Mouse (Mus musculus): Measurements from ENCODE around the gene Ppia.
A peak's percentile ranks its signal among the peaks of the same experiment; 100 is the strongest.
"Not testable (repeated sequence)": the region's sequence is repeated elsewhere in the genome, so short reads cannot be mapped to it uniquely, and the experiment has no call there.

The Ppia gene

GRCm38 (mm10) chr11:6442566-6442965 lies 27.3 kb downstream of the Ppia start:
- DNase-seq (ENCODE audit: low spot score in 2 of 2), result no peak

DNA sequence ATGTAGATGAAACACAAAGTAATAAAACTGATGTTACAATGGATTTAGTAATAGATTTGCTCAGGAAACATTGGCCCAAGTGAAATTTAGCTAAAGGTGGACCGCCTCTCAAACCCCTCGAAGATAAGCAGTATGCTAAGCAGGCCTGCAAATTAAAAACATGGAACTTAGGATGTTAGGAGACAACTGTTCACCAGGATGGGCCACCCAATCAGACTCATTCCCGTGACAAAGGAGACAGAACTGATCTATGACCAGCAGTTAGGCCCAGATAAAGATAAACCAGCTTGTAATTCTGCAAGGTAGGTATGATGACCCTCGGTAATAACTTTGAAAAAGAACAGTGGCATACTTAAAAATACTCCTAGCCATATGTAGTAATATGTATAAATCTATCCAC lies 27.9 kb downstream of the Ppia start:
- DNase-seq (ENCODE audit: low spot score in 2 of 2), result no peak

DNA sequence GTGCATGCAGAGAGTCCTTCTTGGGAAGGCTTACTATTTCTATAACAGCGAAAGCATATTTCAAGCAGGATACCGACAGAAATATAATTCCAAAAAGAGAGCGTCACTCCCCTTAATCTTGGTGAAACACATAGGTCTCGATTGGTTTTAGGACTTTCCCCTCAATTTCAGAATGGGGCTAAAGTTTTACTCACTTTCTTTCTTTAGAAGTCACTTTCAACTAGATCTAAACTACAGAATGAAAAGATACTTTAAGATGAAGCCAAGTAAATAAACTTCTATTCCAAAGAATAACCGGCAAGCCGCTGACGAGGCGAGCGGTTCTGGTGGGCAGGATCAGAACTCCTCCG lies 28.5 kb downstream of the Ppia start:
- DNase-seq (ENCODE audit: low spot score in 2 of 2), result no peak

DNA sequence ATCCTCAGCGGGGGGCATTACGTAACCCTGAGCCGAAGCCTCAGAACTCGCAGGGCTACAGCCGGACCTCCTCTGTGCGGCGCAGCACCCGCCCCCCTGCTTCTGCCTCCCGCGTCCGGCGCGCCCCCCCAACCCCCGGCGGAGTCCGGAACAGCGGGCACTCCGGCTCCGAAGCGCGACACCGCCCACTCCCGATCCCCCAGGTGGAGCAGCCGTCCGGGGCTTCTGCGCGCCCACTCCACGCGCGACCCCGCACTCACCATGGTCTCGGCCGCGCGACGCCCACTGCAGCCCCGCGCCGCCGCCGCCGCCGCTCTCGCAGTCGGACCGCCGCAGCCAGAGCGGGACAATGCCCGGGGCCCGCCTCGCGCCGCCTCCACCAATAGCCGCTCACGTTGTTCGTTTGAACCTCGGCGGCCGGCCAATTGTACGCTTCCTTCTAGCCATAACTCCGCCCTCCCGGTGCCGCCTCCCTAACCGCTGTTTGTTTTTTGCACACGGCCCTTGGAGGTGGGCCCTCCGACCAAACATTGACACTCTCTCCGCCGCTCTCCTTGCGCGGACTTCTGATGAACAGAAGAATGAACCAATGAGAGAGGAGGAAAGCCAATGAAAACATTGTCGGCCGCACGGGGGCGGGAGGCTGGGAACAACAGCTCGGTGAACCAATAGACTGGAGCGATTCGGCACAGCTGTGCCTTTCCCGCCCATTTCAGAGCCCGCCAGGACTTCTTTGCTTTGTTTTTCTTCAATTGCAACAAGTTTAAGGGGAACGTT lies 29.0 kb downstream of the Ppia start, which contains the start of gene H2afv:
H2afv (minus strand) TSS at position 367 of the 777 bp plus-strand sequence.
- DNase-seq (ENCODE audit: low spot score in 2 of 2), result peak; percentile 99

GRCm38 (mm10) chr11:6445441-6445840 lies 30.2 kb downstream of the Ppia start:
- DNase-seq (ENCODE audit: low spot score in 2 of 2), result no peak

DNA sequence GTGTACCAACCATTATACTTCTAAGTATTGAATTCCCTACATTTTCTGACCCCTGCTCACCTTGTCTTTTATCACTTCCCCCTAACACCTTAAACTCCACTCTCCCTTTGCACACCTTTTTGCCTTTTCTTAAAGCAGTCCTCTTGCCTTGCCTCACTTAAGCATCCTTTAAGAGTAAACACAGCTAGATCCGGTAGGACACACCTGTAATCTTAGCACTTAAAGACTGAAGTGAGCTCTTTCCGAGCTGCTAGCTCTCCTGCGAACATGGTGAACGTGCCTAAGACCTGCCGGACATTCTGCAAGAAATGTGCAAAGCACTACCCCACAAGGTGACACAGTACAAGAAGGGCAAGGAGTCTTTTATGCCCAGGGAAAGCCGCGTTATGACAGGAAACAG lies 30.7 kb downstream of the Ppia start:
- DNase-seq (ENCODE audit: low spot score in 2 of 2), result no peak

GRCm38 (mm10) chr11:6447493-6447892 lies 32.2 kb downstream of the Ppia start:
- no peak for DNase-seq (ENCODE audit: low spot score in 2 of 2)

DNA sequence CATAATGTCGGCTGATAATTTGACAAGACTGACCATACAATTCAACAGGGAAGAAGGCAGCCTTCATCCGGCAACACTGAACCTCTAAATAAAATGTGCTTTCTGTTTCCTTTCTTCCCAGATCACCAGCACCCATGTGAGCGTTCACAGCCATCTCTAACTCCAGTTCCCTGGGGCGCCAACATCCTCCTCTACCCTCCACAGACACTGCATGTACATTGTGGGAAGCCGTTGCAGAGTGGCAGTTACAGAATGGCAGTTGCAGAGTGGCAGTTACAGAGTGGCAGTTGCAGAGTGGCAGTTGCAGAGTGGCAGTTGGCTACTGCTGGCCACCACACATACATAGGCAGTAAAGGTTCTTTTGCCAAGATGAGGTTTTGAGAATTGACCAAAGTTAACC lies 32.9 kb downstream of the Ppia start:
- DNase-seq (ENCODE audit: low spot score in 2 of 2), result not testable (repeated sequence)

DNA sequence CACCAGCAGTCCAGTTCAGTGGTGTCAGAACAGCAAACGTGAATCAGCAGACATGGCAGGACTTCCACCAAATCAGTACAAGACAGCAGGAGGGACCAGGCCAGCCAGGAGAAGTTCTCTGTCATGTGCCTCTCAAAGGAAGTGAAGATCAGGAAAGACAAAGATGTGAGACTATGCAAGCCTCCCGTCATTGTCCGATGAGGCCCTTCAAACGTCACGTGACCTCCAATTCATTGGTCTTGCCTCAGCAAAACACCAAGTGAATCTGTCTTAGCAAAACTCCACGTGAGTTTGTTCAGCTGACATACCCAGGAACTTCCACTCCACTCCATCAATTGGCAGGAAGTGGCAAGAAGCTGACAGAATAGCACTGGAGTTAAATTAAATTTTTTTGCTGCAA lies 40.8 kb downstream of the Ppia start:
- no peak for DNase-seq (ENCODE audit: low spot score in 2 of 2)

DNA sequence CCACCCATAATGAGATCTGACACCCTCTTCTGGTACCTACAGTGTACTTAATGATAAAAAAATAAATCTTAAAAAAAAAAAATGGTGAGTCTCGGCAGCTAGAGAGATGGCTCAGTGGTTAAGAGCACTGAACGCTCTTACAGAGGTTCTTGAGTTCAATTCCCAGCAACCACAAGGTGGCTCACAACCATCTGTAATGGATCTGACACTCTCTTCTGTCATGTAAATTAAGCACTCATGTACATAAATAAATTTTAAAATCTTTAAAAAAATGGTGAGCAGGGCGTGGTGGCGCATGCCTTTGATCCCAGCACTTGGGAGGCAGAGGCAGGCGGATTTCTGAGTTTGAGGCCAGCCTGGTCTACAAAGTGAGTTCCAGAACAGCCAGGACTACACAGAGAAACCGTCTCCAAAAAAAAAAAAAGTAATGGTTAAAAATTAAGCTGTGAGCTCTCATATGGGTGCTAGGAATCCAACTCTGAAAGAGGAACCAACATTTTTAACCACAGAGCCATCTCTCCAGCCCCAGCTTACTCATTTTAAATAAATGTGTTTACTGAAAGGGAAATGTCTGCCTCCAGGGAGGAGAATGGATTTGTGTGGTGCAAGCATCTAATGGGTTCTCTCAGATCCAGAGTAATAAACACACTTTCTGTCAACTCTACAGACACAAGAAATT lies 48.1 kb downstream of the Ppia start:
- no peak for DNase-seq (ENCODE audit: low spot score in 2 of 2)

DNA sequence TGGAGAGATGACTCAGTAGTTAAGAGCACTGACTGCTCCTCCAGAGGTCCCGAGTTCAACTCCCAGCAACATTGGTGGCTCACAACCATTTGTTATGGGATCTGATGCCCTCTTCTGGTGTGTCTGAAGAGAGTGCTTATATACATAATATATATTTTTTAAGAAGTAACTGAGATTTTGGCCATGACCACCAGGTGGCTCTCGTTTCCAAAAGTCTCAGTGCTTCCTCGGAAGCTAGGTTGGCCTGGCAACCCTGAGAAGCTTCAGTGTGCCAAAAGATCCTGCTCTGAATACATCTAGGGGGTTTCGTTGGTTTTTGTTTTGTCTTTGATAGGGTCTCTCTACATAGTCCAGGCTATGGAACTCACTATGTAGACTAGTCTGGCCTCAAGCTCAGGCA lies 49.9 kb downstream of the Ppia start:
- DNase-seq (ENCODE audit: low spot score in 2 of 2), result peak; percentile 31 to 32

DNA sequence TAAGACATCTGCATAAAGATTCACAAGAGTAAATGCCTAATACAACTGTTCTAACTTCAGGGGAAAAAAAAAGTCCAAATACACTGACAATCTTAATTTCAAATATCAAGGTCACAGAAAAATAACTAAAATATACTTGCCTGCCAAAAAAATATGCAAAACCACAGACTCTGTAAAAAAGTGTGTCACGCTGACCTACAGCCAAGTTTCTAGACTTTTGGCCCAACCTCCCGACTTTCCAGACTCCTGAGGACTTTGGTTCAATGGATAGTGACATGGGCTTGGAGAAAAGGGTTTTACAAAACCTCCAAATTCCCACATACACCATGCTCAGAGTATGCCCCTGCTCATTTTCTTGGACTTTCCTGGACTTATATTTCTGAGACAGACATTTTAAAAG lies 53.3 kb downstream of the Ppia start:
- DNase-seq (ENCODE audit: low spot score in 2 of 2), result no peak
